Mouse (Mus musculus) layer of hippocampus, postnatal 14 days (tissue): ENCODE data around the gene Il10. TPM values are rescaled to one million over a fixed set of nuclear protein-coding genes. Genes with fewer than 3 reads are reported as not detected.
"Not testable (repeated sequence)": the region's sequence is repeated elsewhere in the genome, so short reads cannot be mapped to it uniquely, and the experiment has no call there.

ENCODE experiments used
- DNase-seq, 2 experiments: peaks; one replicate each; pipeline ENCODE4 v3.0.0; 2021 to 2022; ENCODE audit warnings: low spot score in 2 of 2, mixed read lengths in 1 of 2
- total RNA-seq, 2 experiments: library from RNA; stranded (reverse); gene quantifications; 2 replicates each; pipeline ENCODE4 v1.2.3; 2021

Il10 gene
- total RNA-seq, 2 experiments from 2014 or later, result not detected

- DNase-seq, result no peak
Measured at GRCm38 (mm10) chr1:131015879-131016278, 3.8 kb upstream of the Il10 start.

GRCm38 (mm10) chr1:131020425-131021310 is 1.0 kb downstream of the Il10 start:
- DNase-seq, result no peak

- no peak for DNase-seq
Measured at GRCm38 (mm10) chr1:131021438-131021837, 1.8 kb downstream of the Il10 start.

GRCm38 (mm10) chr1:131021900-131022590 is 2.4 kb downstream of the Il10 start:
- no peak for DNase-seq

GRCm38 (mm10) chr1:131022591-131023249 is 3.1 kb downstream of the Il10 start:
- DNase-seq, result peak; percentile 9 to 31

- DNase-seq, result not testable (repeated sequence)
Measured at GRCm38 (mm10) chr1:131023250-131023858, 3.7 kb downstream of the Il10 start.

GRCm38 (mm10) chr1:131024900-131025842 is 5.5 kb downstream of the Il10 start:
- no peak for DNase-seq

- no peak for DNase-seq
Measured at GRCm38 (mm10) chr1:131025843-131026190, 6.2 kb downstream of the Il10 start.

GRCm38 (mm10) chr1:131029215-131029614 is 9.6 kb downstream of the Il10 start:
- no peak for DNase-seq

GRCm38 (mm10) chr1:131030261-131030660 is 10.6 kb downstream of the Il10 start:
- no peak for DNase-seq

- no peak for DNase-seq
Measured at GRCm38 (mm10) chr1:131031267-131031666, 11.6 kb downstream of the Il10 start.

- DNase-seq, result no peak
Measured at GRCm38 (mm10) chr1:131038001-131038400, 18.4 kb downstream of the Il10 start.

- peak in 1 of 2 experiments; percentile 41 for DNase-seq
Measured at GRCm38 (mm10) chr1:131038415-131039017, 18.9 kb downstream of the Il10 start.

GRCm38 (mm10) chr1:131039479-131039878 is 19.8 kb downstream of the Il10 start:
- DNase-seq, result no peak

GRCm38 (mm10) chr1:131042263-131042662 is 22.6 kb downstream of the Il10 start:
- no peak for DNase-seq

- DNase-seq, result no peak
Measured at GRCm38 (mm10) chr1:131042721-131043120, 23.1 kb downstream of the Il10 start.

GRCm38 (mm10) chr1:131043636-131044035 is 24.0 kb downstream of the Il10 start:
- DNase-seq, result no peak

GRCm38 (mm10) chr1:131045723-131046355 is 26.2 kb downstream of the Il10 start:
- no peak for DNase-seq

- DNase-seq, result no peak
Measured at GRCm38 (mm10) chr1:131046607-131047006, 27.0 kb downstream of the Il10 start.
